Mouse (Mus musculus) ES-E14 (cell line): ENCODE measurements around the gene Pitpnm3. TPM values are rescaled to one million over a fixed set of nuclear protein-coding genes. Genes with fewer than 3 reads are reported as not detected.

ENCODE experiments used
- DNase-seq: peaks from one replicate; pipeline ENCODE4 v3.0.0-alpha.2; 2013; ENCODE audit warnings: low read depth, low spot score
- H3K27ac ChIP-seq: 2 replicates; pipeline ENCODE4 v1.5.1; 2012; ENCODE audit warnings: low read depth, mild to moderate bottlenecking, low read length, moderate library complexity, mixed read lengths; ENCODE audit not compliant: poor library complexity, insufficient read depth, severe bottlenecking
- H3K36me3 ChIP-seq: 2 replicates; pipeline ENCODE4 v1.6.1; 2012; ENCODE audit warnings: mild to moderate bottlenecking, low read length, moderate library complexity, mixed read lengths; ENCODE audit not compliant: control insufficient read depth, poor library complexity, insufficient read depth, severe bottlenecking
- H3K4me1 ChIP-seq, 2 experiments: fragments of 150-350 bp in 1 of 2; sonication (generic) in 1 of 2; 2 replicates each; pipeline ENCODE4 v1.6.1; 2012; ENCODE audit warnings: low read length in 2 of 2, mild to moderate bottlenecking in 1 of 2, mixed read lengths in 1 of 2; ENCODE audit not compliant: control insufficient read depth in 2 of 2, insufficient read depth in 2 of 2, poor library complexity in 1 of 2
- H3K4me3 ChIP-seq, 2 experiments: fragments of 150-350 bp in 1 of 2; sonication (generic) in 1 of 2; 2 replicates each; pipeline ENCODE4 v1.5.1; 2012; ENCODE audit warnings: low read length in 2 of 2, low read depth in 1 of 2, mild to moderate bottlenecking in 1 of 2, mixed read lengths in 1 of 2; ENCODE audit not compliant: insufficient read depth in 1 of 2, poor library complexity in 1 of 2, severe bottlenecking in 1 of 2
- H3K9ac ChIP-seq: 2 replicates; pipeline ENCODE4 v1.6.1; 2012; ENCODE audit warnings: low read depth, mild to moderate bottlenecking, low read length, mixed read lengths; ENCODE audit not compliant: poor library complexity, insufficient read depth, severe bottlenecking
- H3K9me3 ChIP-seq: fragments of 150-350 bp; sonication (generic); 2 replicates; pipeline ENCODE4 v1.6.1; 2012; ENCODE audit warnings: low read depth, mild to moderate bottlenecking, low read length; ENCODE audit not compliant: control insufficient read depth, insufficient read depth
- CHD2 ChIP-seq: IDR thresholded peaks from 2 replicates; pipeline ENCODE4 v1.6.1; 2014; ENCODE audit warnings: mild to moderate bottlenecking, low read depth, low read length, inconsistent platforms
- HCFC1 ChIP-seq: IDR thresholded peaks from 2 replicates; pipeline ENCODE4 v1.6.1; 2012; ENCODE audit warnings: low read length, inconsistent platforms, borderline replicate concordance; ENCODE audit not compliant: insufficient read depth
- MAFK ChIP-seq: IDR thresholded peaks from 2 replicates; pipeline ENCODE4 v1.6.1; 2014; ENCODE audit warnings: mild to moderate bottlenecking, low read depth, low read length, inconsistent platforms; ENCODE audit not compliant: insufficient read depth
- ZC3H11A ChIP-seq: IDR thresholded peaks from 2 replicates; pipeline ENCODE4 v1.6.1; 2012; ENCODE audit warnings: low read depth, mild to moderate bottlenecking, inconsistent platforms, low read length, borderline replicate concordance
- ZNF384 ChIP-seq: IDR thresholded peaks from 2 replicates; pipeline ENCODE4 v1.6.1; 2012; ENCODE audit warnings: low read depth, low read length, inconsistent platforms
- in situ Hi-C, 2 experiments: fragments of 600-800 bp; cut with MboI; formaldehyde crosslinking; loops; one replicate each; pipeline ENCODE4 v1.15.1; 2025; ENCODE audit warnings: low sequenced_read_pairs in 2 of 2, inconsistent platforms in 1 of 2; ENCODE audit not compliant: unreplicated experiment in 2 of 2
- total RNA-seq: library from RNA; depleted of rRNA; stranded (reverse); fragments of 300-350 nt; gene quantifications from 2 replicates; pipeline ENCODE4 v1.2.3, GENCODE M21; 2012

Pitpnm3 gene
- total RNA-seq, 1 experiment = 0.36 TPM

DNA sequence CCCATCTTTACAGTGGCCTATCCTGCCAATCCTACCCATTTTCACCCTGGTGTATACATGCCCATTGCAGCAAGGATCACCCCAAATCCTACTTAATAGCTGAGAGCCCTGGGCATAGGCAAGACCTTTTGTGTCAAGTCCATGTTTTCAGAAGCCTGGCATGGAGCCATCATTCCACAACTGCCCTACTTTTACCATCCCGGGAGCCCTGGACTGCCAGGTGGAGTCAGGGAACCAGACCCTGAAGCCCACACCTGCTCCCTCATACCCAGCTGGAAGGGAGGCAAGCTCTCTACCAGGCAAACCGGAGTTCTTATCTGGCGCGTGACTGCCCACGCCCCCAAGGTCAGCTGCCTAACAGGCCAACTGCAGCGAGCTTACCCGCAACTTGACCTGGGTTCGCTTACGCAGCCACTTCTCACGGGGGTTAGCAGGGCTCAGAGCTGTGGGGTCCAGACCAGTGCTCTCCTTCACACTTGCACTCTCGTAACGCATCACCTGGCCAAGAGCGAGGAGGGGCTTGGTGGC is 74.4 kb downstream of the Pitpnm3 start:
- H3K36me3 ChIP-seq = no peaks in the 10 kb centered on the region
- no peaks in the 10 kb centered on the region for H3K9me3 ChIP-seq
- no peak overlapping the region for H3K4me3 ChIP-seq
- H3K4me1 ChIP-seq = no peaks in the 10 kb centered on the region
- in situ Hi-C loops = no loop called here
- no peak overlapping the region for H3K9ac ChIP-seq
- no peak for DNase-seq
- H3K27ac ChIP-seq = no peak overlapping the region
- no peak for TF ChIP-seq ZNF384
- TF ChIP-seq ZC3H11A = no peak
- no peak for TF ChIP-seq MAFK
- no peak for TF ChIP-seq CHD2
- TF ChIP-seq HCFC1 = no peak

DNA sequence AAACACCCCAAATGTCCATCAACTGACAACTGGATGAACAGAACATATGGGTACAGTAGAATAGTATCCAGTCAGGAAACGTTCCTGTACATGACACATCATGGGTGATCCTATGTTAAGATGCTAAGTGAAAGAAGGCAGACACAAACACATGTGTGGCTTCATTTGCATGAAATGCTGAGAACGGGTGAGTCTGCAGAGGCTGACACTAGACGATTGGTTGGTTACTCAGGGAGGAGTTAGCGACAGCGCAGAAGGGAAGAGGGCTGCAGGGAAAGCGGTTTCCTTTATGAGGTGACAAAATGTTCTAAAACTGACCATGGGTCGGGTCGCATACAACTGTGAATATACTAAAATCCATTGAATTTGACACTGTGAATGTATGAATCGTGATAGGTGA is 75.2 kb downstream of the Pitpnm3 start:
- Histone ChIP-seq H3K9me3 (no peaks in the 10 kb centered on the region), H3K27ac (no peak overlapping the region), H3K9ac (no peak overlapping the region), H3K36me3 (no peaks in the 10 kb centered on the region), H3K4me3 (no peak overlapping the region), H3K4me1 (no peaks in the 10 kb centered on the region)
- TF ChIP-seq MAFK (no peak), ZC3H11A (no peak), HCFC1 (no peak), CHD2 (no peak), ZNF384 (no peak)
- no peak for DNase-seq
- in situ Hi-C loops = no loop called here

DNA sequence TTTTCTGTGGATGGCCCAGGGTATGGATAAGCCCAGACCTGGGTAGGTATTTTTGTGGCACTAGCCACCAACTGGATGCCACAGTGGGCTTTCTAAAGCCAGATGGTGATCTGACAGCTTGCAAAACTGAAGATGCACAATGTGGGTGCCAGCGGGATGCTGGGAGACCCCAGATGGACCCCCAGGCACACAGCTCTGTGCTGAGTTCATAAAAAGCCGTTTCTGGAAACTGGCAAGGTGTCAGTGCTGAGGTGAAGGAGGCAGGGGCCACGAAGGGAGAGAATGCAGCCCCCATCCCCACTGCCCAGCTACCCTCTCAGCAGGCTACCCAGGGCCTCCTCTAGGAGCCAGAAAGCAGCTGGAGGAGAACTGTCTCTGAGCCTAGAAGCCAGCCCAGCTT is 78.4 kb downstream of the Pitpnm3 start:
- Histone ChIP-seq H3K27ac (no peak overlapping the region), H3K9ac (no peak overlapping the region)
- TF ChIP-seq MAFK (no peak), ZC3H11A (no peak), HCFC1 (no peak), CHD2 (no peak), ZNF384 (no peak)

DNA sequence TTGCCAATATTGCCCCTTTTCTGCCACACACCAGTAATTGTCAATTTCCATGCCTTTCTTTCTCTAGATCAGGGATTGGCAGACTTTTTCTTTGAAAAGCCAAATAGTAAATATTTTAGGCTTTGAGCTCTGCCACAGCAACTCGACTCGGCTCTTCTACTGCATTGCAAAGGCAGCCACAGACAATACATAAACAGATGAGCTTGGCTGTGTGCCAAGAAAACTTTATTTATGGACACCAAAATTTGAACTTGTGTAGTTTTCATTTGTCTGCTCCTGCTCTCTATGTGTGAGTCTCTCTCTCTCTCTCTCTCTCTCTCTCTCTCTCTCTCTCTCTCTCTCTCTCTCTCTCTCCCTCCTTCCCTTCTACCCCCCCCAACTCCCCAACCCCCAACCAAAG is 80.4 kb downstream of the Pitpnm3 start:
- H3K9me3 ChIP-seq = no peaks in the 10 kb centered on the region
- no peak for TF ChIP-seq ZC3H11A
- no peak for TF ChIP-seq ZNF384
- TF ChIP-seq CHD2 = no peak
- TF ChIP-seq HCFC1 = no peak
- no peak for TF ChIP-seq MAFK
- peaks cover 0 to 1% of the 10 kb centered on the region in 2 experiments; a peak in 1 of 4 replicates for H3K4me1 ChIP-seq
- H3K4me3 ChIP-seq = no peak overlapping the region
- in situ Hi-C loops = no loop called here
- H3K36me3 ChIP-seq = no peaks in the 10 kb centered on the region
- DNase-seq = no peak
- no peak overlapping the region for H3K9ac ChIP-seq
- H3K27ac ChIP-seq = no peak overlapping the region

More for the DNA sequence above, 78.4 kb downstream of the Pitpnm3 start:
- Histone ChIP-seq H3K9me3 (no peaks in the 10 kb centered on the region), H3K4me1 (no peaks in the 10 kb centered on the region), H3K36me3 (no peaks in the 10 kb centered on the region), H3K4me3 (no peak overlapping the region)
- in situ Hi-C loops = no loop called here
- no peak for DNase-seq
